Mouse (Mus musculus) brain, embryonic 14.5 days (tissue): ENCODE results near the gene Ugt1a1.

Source experiments
- CTCF ChIP-seq: fragments of 200-500 bp; IDR thresholded peaks from 2 replicates; pipeline ENCODE4 v1.5.1; 2012; ENCODE audit warnings: inconsistent platforms, mild to moderate bottlenecking, moderate library complexity, borderline replicate concordance; ENCODE audit not compliant: insufficient read depth, insufficient read length; ENCODE audit errors: extremely low read depth
- POLR2A ChIP-seq: fragments of 200-500 bp; IDR thresholded peaks from 2 replicates; pipeline ENCODE4 v1.6.1; 2012; ENCODE audit warnings: mild to moderate bottlenecking, inconsistent platforms, borderline replicate concordance; ENCODE audit not compliant: poor library complexity, insufficient read depth, insufficient read length, severe bottlenecking; ENCODE audit errors: extremely low read depth

DNA sequence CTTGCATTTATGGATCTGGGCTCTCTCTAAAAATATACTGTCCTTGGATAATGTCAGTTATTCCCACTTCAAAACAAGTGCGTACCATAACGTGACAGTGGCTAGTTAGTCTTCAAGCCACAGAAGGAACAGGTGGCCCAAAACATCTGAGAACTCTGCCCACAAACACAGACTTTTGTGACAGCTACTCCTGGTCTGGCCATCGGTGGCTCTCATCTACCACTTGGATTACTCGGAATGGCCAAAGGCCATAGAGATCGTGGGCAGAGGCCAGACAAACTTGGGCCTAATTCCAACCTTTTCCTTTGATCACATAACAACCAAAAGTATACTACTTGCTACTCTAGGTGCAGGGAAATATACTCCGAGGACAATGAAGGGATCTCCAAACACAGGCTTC is 56.3 kb downstream of the Ugt1a1 start:
- TF ChIP-seq CTCF, result no peak
- no peak for TF ChIP-seq POLR2A
